Mouse (Mus musculus): ENCODE data around the gene Armc8.

DNA sequence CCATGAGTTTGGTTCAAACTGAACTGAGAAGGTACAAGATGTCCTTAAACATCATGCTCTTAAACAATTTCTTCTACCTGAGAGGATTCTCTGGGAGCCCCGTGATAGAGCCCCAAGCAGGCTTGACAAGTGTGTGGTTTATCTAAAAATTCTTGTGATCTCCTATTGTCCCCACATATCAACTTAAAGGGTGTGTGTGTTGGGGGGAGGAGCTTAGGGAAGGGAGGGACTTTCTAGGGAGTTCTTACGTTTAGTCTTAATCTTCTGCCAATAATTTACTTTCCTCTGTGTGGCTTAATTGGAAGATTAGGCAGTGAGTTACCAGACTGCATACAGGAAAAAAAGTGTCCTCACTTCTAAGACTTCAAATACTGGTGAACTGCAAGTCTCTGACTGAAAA, 43.5 kb upstream of the Armc8 start, which contains the start of gene A4gnt:
- TF ChIP-seq CTCF (IDR thresholded peaks at IDR 0.05; ENCODE audit: borderline replicate concordance, insufficient read depth, low read length) (no peak), POLR2A (IDR thresholded peaks at IDR 0.05; ENCODE audit: low read depth, low read length) (no peak)

All from embryonic fibroblast, embryonic 13.5 days (primary cell).